Mouse (Mus musculus) adrenal gland, postnatal 10 days (tissue): ENCODE data around the gene Tango6. TPM values are rescaled to one million over a fixed set of nuclear protein-coding genes. Genes with fewer than 3 reads are reported as not detected.

Source experiments
- DNase-seq: peaks from one replicate; pipeline ENCODE4 v3.0.0; 2021; ENCODE audit warnings: mixed read lengths
- long read RNA-seq, 2 experiments: library from polyadenylated mRNA; stranded (forward); transcript quantifications; one replicate each; pipeline ENCODE4 v2.0.0; 2021
- total RNA-seq, 2 experiments: library from RNA; stranded (reverse); gene quantifications; 2 replicates each; pipeline ENCODE4 v1.2.3; 2021

Gene Tango6
- total RNA-seq: 10 to 100 TPM in 1 of 2 experiments, 1 to 10 TPM in 1; 7.9 to 10.7 TPM
- long read RNA-seq, experiment 1, full-length matches to known transcripts: 8 of 13 reads
- long read RNA-seq, experiment 1, partial matches to known transcripts: 2 of 13 reads
- long read RNA-seq, experiment 1, other reads (novel, unspliced or antisense): 3 of 13 reads
- long read RNA-seq, experiment 2, full-length matches to known transcripts: 3 of 7 reads
- long read RNA-seq, experiment 2, partial matches to known transcripts: 3 of 7 reads
- long read RNA-seq, experiment 2, other reads (novel, unspliced or antisense): 1 of 7 reads

- peak; percentile 96 for DNase-seq
These were observed at the start of gene Tango6 for GRCm38 (mm10) chr8:106682971-106683668. TSS of gene Tango6 (plus strand) at chr8:106683068.

- DNase-seq: peak; percentile 23
These were observed 49.3 kb upstream of the Tango6 start for GRCm38 (mm10) chr8:106633361-106634158.

DNA sequence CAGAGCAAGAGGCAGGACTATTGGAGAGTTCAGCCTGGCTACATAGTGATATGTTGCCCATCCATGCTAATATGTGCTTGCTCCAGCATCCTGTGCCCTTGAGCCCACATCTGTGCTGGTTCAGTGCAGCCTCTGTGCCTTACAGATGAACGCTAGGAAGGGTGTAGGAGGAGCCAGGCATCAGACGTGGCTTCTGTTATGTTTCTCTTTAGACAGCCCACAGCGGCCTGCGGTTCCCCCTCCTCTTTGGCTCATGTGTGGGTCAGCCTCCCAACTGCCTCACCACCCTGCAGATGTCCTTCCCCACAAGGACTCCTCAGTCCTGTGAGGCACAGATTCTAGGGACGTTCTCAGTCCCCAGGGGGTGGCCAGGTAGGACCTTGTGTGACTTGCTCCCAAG lies 47.6 kb upstream of the Tango6 start:
- DNase-seq: no peak

DNA sequence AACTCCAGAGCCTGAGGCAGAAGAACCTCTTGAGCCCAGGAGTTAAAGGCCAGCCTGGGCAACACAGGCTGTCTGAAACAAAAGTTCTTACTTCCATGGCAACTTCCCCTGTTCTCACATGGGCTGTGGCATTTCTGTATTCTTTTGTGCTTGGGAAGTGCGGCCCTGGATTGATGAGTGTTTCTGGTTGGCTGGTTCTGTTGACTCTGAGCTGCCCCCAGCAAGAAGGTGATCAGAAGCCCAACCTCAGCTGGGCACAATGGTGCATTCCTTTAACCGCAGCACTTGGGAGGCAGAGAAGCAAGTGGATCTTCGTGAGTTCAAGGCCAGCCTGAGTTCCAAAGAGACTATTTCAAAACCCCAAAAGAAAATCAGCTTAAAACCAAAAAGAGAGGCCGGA lies 45.4 kb upstream of the Tango6 start:
- DNase-seq: no peak

- DNase-seq: no peak
These were observed 44.0 kb upstream of the Tango6 start for GRCm38 (mm10) chr8:106638768-106639295.

GRCm38 (mm10) chr8:106640212-106640611 lies 42.7 kb upstream of the Tango6 start:
- DNase-seq: no peak

GRCm38 (mm10) chr8:106640921-106641320 lies 41.9 kb upstream of the Tango6 start:
- no peak for DNase-seq

DNA sequence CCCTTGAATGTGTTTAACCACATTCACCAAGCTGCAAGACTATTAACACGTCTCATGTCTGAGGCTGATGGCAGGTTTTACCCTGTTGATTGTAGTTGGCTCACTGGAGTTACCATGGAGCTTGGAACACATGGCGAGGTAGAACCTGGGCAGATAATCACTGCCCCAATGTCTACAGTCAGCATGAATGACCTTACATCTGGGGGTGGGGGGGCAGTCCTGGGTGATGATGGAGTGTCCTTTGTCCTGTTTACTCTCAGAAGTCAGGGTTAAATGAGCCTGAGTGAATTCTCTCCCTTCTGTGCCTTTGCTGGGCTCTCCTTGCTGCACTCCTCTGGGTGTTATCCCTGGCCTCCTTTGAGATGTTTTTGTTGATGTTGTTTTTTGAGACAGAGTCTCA lies 40.7 kb upstream of the Tango6 start:
- no peak for DNase-seq

GRCm38 (mm10) chr8:106643100-106643499 lies 39.8 kb upstream of the Tango6 start:
- DNase-seq: no peak

DNA sequence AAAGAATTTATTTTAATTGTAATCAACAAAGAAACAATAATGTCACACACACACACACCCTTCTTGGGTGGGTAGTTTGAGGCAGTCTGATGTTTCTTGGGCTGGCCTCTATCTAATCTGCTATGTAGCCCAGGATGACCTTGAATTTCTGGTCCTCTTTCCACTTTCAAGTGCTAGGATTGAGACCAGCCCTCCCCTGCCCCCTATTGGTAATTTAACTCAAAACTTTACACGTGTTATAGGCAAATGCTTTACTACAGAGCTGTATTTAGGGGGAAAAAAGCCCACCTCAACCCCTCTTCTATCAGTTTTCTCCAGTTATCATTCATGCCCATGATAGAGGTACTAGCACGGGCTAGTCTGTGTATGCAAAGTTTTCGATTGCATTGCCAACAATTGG lies 37.9 kb upstream of the Tango6 start:
- DNase-seq: no peak

DNA sequence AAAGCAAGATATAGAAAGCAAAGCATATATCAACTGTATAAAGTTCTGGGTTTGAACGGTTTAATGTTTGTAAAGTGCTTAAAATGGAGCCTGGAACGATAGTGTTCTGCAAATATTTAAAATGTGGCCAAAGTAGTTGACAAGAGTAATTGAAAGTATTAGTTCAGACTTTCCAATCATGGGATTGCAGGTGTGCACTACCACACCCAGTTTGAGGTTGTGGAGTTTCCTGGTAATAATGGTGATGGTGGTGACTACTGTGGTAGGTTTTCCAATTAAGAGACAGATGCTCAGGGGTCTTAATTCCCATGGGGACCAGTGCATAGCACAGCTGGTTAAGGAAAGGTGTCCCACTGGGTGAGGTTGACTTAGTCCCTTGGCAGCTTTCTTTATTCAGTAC lies 36.7 kb upstream of the Tango6 start:
- no peak for DNase-seq

GRCm38 (mm10) chr8:106646731-106647130 lies 36.1 kb upstream of the Tango6 start:
- DNase-seq: no peak

DNA sequence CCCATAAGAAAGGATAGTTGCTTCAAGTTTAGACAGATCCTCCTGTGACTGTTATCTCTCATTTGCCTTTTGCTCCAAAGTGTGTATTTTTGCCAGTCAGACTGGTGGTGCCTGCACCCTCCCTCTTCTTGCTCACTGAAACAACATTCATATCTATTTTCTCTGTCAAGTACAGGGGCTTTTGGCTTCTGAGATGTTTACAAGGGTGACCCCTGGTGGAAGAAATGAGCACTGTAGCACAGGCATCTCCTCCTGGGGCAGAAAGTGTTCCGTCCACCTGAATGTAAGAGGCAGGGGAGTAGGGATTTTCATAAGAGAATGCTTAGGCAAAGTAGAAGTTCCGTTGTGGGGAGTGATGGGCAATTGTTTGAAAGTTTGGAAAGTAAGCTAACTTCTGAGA lies 35.5 kb upstream of the Tango6 start:
- peak; percentile 86 for DNase-seq

DNA sequence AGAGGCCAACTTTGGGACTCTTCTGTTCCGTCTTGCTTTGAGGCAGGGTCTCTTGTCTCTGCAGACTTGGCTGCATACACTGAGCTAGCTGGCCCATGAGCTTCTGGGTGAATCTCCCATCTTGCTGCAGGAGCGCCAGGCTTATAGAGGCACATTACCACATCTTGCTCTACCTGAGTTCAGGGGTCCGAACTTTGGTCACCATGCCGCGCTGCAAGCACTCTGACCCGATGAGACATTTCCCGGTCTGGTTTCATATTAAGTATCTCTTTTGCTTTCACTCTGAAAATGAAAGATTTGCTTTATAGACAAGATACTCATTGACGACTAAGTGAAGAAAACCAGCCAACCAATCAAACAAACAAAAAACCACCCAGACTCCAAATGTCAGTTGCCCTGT lies 34.4 kb upstream of the Tango6 start:
- DNase-seq: no peak

DNA sequence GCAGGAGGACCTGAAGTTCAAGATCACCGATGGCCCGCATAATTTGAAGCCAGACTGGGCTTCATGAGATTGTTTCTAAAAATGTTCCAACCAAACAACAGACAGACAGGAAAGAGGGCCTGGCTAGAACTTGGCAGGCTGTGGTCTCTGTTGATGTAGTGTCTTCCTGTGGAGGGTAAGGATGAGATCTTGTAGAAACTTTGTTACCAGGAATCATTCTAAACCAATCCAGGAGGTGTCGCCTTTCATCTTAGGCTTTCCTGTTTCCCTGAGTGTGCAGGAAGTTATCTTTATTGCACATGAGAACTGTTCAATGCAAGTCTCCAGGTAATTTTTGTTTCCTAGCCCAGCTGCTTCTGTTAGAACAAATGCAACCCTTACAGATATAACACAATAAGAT lies 30.9 kb upstream of the Tango6 start:
- no peak for DNase-seq

GRCm38 (mm10) chr8:106656046-106656445 lies 26.8 kb upstream of the Tango6 start:
- no peak for DNase-seq

- DNase-seq: no peak
These were observed 10.1 kb upstream of the Tango6 start for GRCm38 (mm10) chr8:106672786-106673185.

- DNase-seq: no peak
These were observed 8.6 kb upstream of the Tango6 start for GRCm38 (mm10) chr8:106674318-106674717.

GRCm38 (mm10) chr8:106674894-106675293 lies 8.0 kb upstream of the Tango6 start:
- DNase-seq: no peak

DNA sequence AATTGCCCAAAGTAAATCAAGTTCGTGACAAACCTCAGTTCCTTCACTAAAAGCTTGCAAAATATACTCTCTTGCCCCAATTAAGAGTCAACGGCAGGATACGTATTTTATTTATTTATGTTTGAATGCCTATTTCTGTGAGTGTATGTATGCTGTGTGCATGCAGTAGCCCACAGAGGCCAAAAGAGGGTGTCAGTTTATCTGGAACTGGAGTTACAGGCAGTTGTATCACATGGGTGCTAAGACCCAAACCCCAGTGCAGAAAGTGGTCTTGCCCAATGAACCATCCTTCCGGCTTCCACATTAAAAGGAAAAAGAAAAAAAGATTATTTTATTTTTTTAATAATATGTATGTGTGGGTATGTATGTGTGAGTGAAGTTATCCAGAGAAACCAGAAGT lies 1.5 kb downstream of the Tango6 start:
- no peak for DNase-seq

DNA sequence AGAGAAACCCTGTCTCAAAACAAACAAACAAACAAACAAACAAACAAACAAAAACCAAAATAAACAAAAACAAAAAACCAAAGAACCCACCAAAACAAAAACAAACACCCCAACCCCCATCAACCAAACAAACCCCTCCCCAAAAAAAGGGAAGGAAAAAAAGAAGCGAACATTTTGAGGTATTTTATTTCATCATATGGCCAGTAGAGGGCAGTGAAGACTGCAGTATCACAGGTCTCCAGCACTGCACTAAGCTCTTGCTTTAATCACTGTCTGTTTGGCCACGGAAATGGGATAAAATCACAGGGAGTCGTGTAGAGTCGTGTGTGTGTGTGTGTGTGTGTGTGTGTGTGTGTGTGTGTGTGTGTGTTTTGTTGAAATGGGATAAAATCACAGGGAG lies 4.6 kb downstream of the Tango6 start:
- no peak for DNase-seq

DNA sequence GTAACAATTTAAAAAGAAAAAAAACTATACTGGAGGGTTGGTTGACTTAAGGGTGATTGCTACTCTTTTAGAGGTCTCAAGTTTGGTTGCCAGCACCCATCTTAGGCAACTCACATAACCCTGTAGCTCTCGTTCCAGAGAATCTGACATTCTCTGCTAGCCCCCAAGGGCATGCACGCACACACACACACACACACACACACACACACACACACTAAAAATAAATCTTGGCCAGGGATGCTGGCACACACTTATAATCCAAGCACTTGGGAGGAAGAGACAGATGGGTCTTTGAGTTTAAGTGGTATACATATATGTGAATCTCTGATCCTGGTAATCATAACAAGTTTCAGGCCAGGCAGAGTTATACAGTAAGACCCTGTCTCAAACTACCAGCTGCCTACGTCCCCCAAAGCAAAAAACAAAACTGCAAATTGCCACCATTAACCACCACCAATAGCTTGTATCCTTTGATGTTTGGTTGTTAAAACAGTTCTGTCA lies 14.9 kb downstream of the Tango6 start:
- no peak for DNase-seq

DNA sequence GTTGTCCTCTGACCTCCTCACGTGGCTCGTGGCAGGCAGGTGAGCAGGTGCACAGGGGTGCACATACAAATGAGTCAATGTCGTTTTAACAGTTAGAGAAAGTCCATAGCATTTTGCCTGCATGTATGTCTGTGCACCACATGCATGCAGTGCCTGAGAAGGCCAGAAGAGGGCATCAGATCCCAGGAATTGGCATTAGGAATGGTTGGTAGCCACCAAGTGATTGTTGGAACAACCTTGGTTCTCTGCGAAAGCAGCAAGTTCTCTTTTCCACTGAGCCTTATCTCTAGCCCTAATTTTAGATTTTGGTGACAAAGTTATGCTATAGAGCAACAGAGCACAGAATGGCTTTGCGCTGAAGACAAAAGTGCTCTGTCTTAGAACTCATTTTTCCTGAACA lies 16.7 kb downstream of the Tango6 start:
- peak; percentile 85 for DNase-seq
